Mouse (Mus musculus) cerebellum, adult (tissue): ENCODE results near the gene Hnrnpa2b1.

Experiments
- ATAC-seq: cut with Nextera tagmentation; 2 replicates; pipeline ENCODE4 v1.9.2; 2017; ENCODE audit warnings: mild to moderate bottlenecking, moderate library complexity, mixed read lengths; ENCODE audit not compliant: insufficient number of reproducible peaks, low FRiP score, low TSS enrichment

Hnrnpa2b1 gene

GRCm38 (mm10) chr6:51470311-51471178, 851 bp upstream of the Hnrnpa2b1 start, which contains the start of gene Cbx3:
Cbx3 (plus strand) TSS chr6:51470360.
- peak; percentile 75 for ATAC-seq

GRCm38 (mm10) chr6:51468891-51469561, 668 bp downstream of the Hnrnpa2b1 start:
- ATAC-seq = peak; percentile 24

GRCm38 (mm10) chr6:51467649-51468048, 2.0 kb downstream of the Hnrnpa2b1 start:
- no peak for ATAC-seq

- no peak for ATAC-seq
Observed at GRCm38 (mm10) chr6:51460363-51460762, 9.3 kb downstream of the Hnrnpa2b1 start.

GRCm38 (mm10) chr6:51460021-51460360, 9.7 kb downstream of the Hnrnpa2b1 start:
- no peak for ATAC-seq

GRCm38 (mm10) chr6:51459313-51460020, 10.2 kb downstream of the Hnrnpa2b1 start:
- ATAC-seq = no peak

- ATAC-seq = no peak
Observed at GRCm38 (mm10) chr6:51458925-51459312, 10.8 kb downstream of the Hnrnpa2b1 start.

- no peak for ATAC-seq
Observed at GRCm38 (mm10) chr6:51457770-51458387, 11.8 kb downstream of the Hnrnpa2b1 start.

- no peak for ATAC-seq
Observed at GRCm38 (mm10) chr6:51457283-51457682, 12.4 kb downstream of the Hnrnpa2b1 start.

GRCm38 (mm10) chr6:51456198-51456597, 13.5 kb downstream of the Hnrnpa2b1 start:
- ATAC-seq = no peak

GRCm38 (mm10) chr6:51454949-51455348, 14.7 kb downstream of the Hnrnpa2b1 start:
- ATAC-seq = no peak

- no peak for ATAC-seq
Observed at GRCm38 (mm10) chr6:51452927-51453503, 16.7 kb downstream of the Hnrnpa2b1 start.

GRCm38 (mm10) chr6:51442191-51442835, 27.4 kb downstream of the Hnrnpa2b1 start:
- no peak for ATAC-seq

- ATAC-seq = no peak
Observed at GRCm38 (mm10) chr6:51438826-51439330, 30.8 kb downstream of the Hnrnpa2b1 start.

GRCm38 (mm10) chr6:51437665-51438064, 32.0 kb downstream of the Hnrnpa2b1 start:
- ATAC-seq = no peak

- ATAC-seq = no peak
Observed at GRCm38 (mm10) chr6:51434270-51434669, 35.4 kb downstream of the Hnrnpa2b1 start.

GRCm38 (mm10) chr6:51432535-51433397, 36.9 kb downstream of the Hnrnpa2b1 start, which contains the start of gene Nfe2l3:
Nfe2l3 (plus strand) TSS chr6:51432670.
- ATAC-seq = no peak

- ATAC-seq = no peak
Observed at GRCm38 (mm10) chr6:51424537-51424936, 45.2 kb downstream of the Hnrnpa2b1 start.
